Mouse (Mus musculus): ENCODE measurements at regions not wholly inside any gene's neighbourhood (a gene's known extent, or its start where the extent isn't known, plus 50 kb on each side); places are given as distances from the start of the nearest gene placed in this dataset.
A peak's percentile ranks its signal among the peaks of the same experiment; 100 is the strongest.

DNA sequence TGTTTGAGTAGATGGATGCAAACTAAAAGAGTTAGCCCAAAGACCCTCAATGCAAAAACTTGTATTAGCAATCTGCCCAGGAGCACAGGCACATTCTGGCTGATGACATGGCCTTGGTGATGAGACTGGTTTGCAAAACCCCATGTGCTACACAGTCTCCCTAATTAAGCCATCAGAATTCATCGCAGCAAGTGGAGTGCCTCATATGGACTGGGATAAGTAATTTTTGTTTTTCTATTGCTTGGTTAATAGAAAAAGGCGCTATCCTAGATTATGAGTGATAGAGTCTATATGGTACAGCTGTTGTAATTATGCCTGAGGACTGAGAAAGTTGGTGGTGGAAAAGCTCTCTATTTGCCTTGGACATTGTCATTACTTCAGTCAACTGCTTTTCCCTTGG is 155.2 kb upstream of the Robo1 start:
- no peaks in the 10 kb centered on the region for H3K9me3 ChIP-seq (ENCODE audit: control insufficient read depth, low read length)
- no peak for ATAC-seq (ENCODE audit: low read depth)

DNA sequence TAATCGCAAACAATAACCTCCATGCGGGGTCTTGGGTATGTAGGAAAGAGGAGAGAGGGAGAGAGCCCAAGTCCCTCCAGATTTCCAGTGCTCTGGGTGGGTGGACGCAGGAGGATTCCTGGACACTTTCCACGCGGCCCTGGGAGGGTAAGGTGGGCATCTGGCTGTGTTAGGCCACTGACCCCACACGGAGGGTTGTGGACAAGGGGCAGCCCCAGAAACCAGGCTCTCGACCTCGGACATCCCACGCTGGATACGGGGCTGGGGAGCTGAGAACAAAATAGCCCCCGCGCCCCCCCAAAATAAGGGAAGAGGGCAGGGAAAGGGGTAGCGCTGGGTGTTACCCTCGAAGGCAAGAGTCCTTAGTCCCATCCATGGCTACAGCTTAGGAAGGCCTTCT is 150.2 kb upstream of the Robo1 start:
- H3K9ac ChIP-seq (ENCODE audit: low read length): no peak overlapping the region

More for the DNA sequence above, 155.2 kb upstream of the Robo1 start:
- H3K36me3 ChIP-seq (ENCODE audit: control insufficient read depth, insufficient read depth, low read length): no peaks in the 10 kb centered on the region
- H3K4me1 ChIP-seq (replicated peaks; ENCODE audit: control insufficient read depth, insufficient read depth, low read length): no peaks in the 10 kb centered on the region
- 86% methylated on average over 2 of the region's 2 CpGs for WGBS
- no peak overlapping the region for H3K4me3 ChIP-seq (ENCODE audit: low read length)
- no peak overlapping the region for H3K27ac ChIP-seq (ENCODE audit: low read length)
- H3K9ac ChIP-seq (ENCODE audit: low read length): no peak overlapping the region
- no peak overlapping the region for H3K4me2 ChIP-seq (ENCODE audit: low read depth, low read length)
- H3K27me3 ChIP-seq (ENCODE audit: control insufficient read depth, insufficient read depth, low read depth, low read length): no peaks in the 10 kb centered on the region

DNA sequence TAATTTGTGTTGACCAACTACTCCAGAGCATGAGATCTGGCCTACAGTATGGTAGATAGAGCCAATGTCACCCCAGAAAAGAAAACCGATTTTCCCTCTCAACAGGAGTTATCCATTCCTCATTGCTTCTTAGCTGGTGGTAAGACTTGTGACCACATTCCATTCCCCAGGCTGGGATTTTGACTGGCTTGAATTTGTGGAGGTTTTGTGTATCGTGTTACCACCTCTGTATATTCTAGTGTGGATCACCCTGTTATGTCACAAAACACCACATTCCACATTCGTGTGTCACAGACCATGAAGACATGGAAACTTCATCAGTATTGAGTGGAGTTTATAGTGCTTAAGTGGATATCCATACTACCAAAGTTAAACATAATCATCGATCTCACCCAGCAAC is 148.7 kb upstream of the Robo1 start:
- Histone ChIP-seq H3K4me2 (ENCODE audit: low read depth, low read length) (no peak overlapping the region), H3K36me3 (ENCODE audit: control insufficient read depth, insufficient read depth, low read length) (no peaks in the 10 kb centered on the region), H3K9me3 (ENCODE audit: control insufficient read depth, low read length) (no peaks in the 10 kb centered on the region), H3K27me3 (ENCODE audit: control insufficient read depth, insufficient read depth, low read depth, low read length) (no peaks in the 10 kb centered on the region), H3K27ac (ENCODE audit: low read length) (no peak overlapping the region), H3K4me3 (ENCODE audit: low read length) (no peak overlapping the region), H3K9ac (ENCODE audit: low read length) (no peak overlapping the region), H3K4me1 (replicated peaks; ENCODE audit: control insufficient read depth, insufficient read depth, low read length) (no peaks in the 10 kb centered on the region)
- 74% methylated on average over 4 of the region's 4 CpGs for WGBS
- no peak for ATAC-seq (ENCODE audit: low read depth)

More for the DNA sequence above, 150.2 kb upstream of the Robo1 start:
- Histone ChIP-seq H3K27ac (ENCODE audit: low read length) (no peak overlapping the region), H3K4me3 (ENCODE audit: low read length) (no peak overlapping the region), H3K27me3 (ENCODE audit: control insufficient read depth, insufficient read depth, low read depth, low read length) (no peaks in the 10 kb centered on the region), H3K9me3 (ENCODE audit: control insufficient read depth, low read length) (no peaks in the 10 kb centered on the region), H3K4me1 (replicated peaks; ENCODE audit: control insufficient read depth, insufficient read depth, low read length) (no peaks in the 10 kb centered on the region), H3K36me3 (ENCODE audit: control insufficient read depth, insufficient read depth, low read length) (no peaks in the 10 kb centered on the region), H3K4me2 (ENCODE audit: low read depth, low read length) (no peak overlapping the region)
- WGBS: 87% methylated on average over 14 of the region's 14 CpGs
- ATAC-seq (ENCODE audit: low read depth): no peak

DNA sequence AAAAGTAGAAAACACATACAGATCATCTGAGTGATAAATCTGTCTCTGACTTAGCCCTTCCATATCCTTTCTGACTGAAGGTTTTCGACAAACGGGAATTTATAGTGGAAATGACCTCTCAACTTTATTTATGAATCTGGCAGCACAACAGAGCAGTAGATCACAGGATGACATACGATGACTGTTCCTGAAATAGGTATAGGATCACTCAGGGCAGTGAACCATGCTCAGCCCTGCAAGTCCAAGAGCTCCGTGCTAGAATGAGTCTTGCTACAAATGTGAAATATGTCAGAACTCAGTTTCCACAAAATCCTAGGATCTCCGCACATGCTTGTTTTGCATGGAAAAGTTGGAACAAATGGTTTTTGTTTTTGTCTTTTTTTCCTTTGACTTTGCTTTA is 132.4 kb upstream of the Robo1 start:
- no peak overlapping the region for H3K27ac ChIP-seq (ENCODE audit: low read length)
- H3K36me3 ChIP-seq (ENCODE audit: control insufficient read depth, insufficient read depth, low read length): no peaks in the 10 kb centered on the region
- no peaks in the 10 kb centered on the region for H3K27me3 ChIP-seq (ENCODE audit: control insufficient read depth, insufficient read depth, low read depth, low read length)
- H3K9me3 ChIP-seq (ENCODE audit: control insufficient read depth, low read length): no peaks in the 10 kb centered on the region
- no peaks in the 10 kb centered on the region for H3K4me1 ChIP-seq (replicated peaks; ENCODE audit: control insufficient read depth, insufficient read depth, low read length)
- H3K4me3 ChIP-seq (ENCODE audit: low read length): no peak overlapping the region
- no peak overlapping the region for H3K9ac ChIP-seq (ENCODE audit: low read length)
- 67% methylated on average over 5 of the region's 5 CpGs for WGBS
- no peak overlapping the region for H3K4me2 ChIP-seq (ENCODE audit: low read depth, low read length)
- ATAC-seq (ENCODE audit: low read depth): no peak

DNA sequence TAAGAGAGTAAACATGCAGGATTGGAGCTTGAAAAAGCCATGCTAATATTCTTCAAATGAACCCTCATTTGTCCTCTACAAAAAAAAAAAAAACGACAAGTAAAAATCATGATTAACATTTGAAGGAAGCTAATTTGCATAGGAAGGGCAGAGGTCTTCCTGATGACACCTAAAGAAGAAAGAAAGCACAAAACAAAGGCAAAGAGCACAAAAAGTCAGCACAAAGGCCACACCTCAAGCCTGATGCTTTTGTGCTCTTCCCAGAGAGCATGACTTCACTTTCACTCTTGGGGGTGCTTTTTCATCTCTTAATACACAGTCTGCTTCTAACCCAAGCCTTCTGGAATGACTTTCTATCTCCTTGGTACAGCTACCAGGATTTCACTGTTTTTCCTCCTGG is 113.8 kb upstream of the Robo1 start:
- Histone ChIP-seq H3K36me3 (ENCODE audit: control insufficient read depth, insufficient read depth, low read length) (no peaks in the 10 kb centered on the region), H3K9me3 (ENCODE audit: control insufficient read depth, low read length) (no peaks in the 10 kb centered on the region), H3K27ac (ENCODE audit: low read length) (no peak overlapping the region), H3K4me3 (ENCODE audit: low read length) (no peak overlapping the region), H3K4me1 (replicated peaks; ENCODE audit: control insufficient read depth, insufficient read depth, low read length) (no peaks in the 10 kb centered on the region), H3K4me2 (ENCODE audit: low read depth, low read length) (no peak overlapping the region), H3K9ac (ENCODE audit: low read length) (no peak overlapping the region), H3K27me3 (ENCODE audit: control insufficient read depth, insufficient read depth, low read depth, low read length) (no peaks in the 10 kb centered on the region)
- WGBS: 8% methylated on average over 1 of the region's 1 CpGs
- no peak for ATAC-seq (ENCODE audit: low read depth)

DNA sequence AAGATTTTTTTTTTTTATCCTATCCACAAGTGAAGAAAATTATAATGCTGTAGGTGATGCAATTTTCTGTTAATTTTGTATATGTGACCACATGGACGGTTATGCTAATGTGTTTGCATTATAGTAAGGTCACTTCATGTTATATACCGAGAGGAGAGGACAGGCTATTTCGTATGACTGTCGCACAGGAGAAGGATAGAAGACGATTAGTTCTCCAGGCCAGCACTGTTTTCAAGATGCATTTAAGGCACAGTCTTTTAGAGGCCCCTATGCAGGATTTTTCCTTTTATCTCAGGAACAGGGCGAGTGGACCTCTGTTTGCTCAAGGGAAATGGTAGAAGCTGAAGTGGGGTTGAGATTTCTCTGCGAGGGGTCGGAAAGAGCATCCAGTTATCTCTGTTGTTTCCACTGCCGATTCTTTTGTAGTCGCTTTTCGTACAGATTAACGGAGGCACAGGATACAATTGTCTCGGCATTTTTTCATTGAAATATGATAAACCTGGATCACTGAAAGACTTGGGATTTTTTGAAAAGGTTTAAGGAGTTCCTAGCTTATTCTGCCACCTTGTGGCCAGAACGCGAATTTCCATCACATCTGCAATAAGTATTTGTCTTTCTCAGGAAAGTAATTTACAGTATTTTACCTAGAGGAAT is 92.6 kb upstream of the Robo1 start:
- 0 out of 2 replicates have a peak overlapping the region, but pooled peaks have one; percentile 30 for H3K9ac ChIP-seq (ENCODE audit: low read length)
- H3K27me3 ChIP-seq (ENCODE audit: control insufficient read depth, insufficient read depth, low read depth, low read length): no peaks in the 10 kb centered on the region
- 0 out of 2 replicates have a peak, but pooled peaks have one; percentile 23 for ATAC-seq (ENCODE audit: low read depth)
- H3K9me3 ChIP-seq (ENCODE audit: control insufficient read depth, low read length): no peaks in the 10 kb centered on the region
- 26% methylated on average over 15 of the region's 15 CpGs for WGBS
- peak overlapping the region; percentile 56 for H3K4me2 ChIP-seq (ENCODE audit: low read depth, low read length)
- peak overlapping the region; percentile 32 for H3K4me3 ChIP-seq (ENCODE audit: low read length)
- H3K27ac ChIP-seq (ENCODE audit: low read length): no peak overlapping the region
- H3K4me1 ChIP-seq (replicated peaks; ENCODE audit: control insufficient read depth, insufficient read depth, low read length): 0 out of 2 replicates have a peak, but pooled peaks cover 2% of the 10 kb centered on the region
- no peaks in the 10 kb centered on the region for H3K36me3 ChIP-seq (ENCODE audit: control insufficient read depth, insufficient read depth, low read length)

DNA sequence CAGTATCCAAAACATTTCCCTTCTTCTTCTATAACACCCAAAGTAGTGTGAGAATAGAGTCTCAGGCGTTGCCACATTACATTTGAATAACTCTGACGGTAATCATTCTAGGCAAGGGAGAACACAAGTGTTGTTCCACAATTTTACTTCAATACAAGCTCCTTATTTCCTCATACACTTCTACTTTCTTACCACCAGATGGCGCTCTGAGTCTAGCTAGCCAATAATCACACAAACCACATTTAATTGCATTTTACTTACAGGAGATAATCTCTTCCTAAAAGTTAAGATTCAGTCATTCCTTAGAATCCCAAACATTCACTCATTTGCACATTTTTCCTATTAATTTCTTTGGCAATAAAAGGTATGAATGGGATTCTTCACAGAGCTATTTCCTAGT is 90.1 kb upstream of the Robo1 start:
- Histone ChIP-seq H3K4me2 (ENCODE audit: low read depth, low read length) (peak overlapping the region; percentile 15; the same call in 1 of the 2 replicates), H3K36me3 (ENCODE audit: control insufficient read depth, insufficient read depth, low read length) (no peaks in the 10 kb centered on the region), H3K27me3 (ENCODE audit: control insufficient read depth, insufficient read depth, low read depth, low read length) (no peaks in the 10 kb centered on the region), H3K4me3 (ENCODE audit: low read length) (no peak overlapping the region), H3K9ac (ENCODE audit: low read length) (no peak overlapping the region), H3K9me3 (ENCODE audit: control insufficient read depth, low read length) (no peaks in the 10 kb centered on the region), H3K27ac (ENCODE audit: low read length) (no peak overlapping the region), H3K4me1 (replicated peaks; ENCODE audit: control insufficient read depth, insufficient read depth, low read length) (peaks cover 7% of the 10 kb centered on the region; the same call in 1 of the 2 replicates)
- WGBS: 3% methylated on average over 3 of the region's 3 CpGs
- ATAC-seq (ENCODE audit: low read depth): no peak

DNA sequence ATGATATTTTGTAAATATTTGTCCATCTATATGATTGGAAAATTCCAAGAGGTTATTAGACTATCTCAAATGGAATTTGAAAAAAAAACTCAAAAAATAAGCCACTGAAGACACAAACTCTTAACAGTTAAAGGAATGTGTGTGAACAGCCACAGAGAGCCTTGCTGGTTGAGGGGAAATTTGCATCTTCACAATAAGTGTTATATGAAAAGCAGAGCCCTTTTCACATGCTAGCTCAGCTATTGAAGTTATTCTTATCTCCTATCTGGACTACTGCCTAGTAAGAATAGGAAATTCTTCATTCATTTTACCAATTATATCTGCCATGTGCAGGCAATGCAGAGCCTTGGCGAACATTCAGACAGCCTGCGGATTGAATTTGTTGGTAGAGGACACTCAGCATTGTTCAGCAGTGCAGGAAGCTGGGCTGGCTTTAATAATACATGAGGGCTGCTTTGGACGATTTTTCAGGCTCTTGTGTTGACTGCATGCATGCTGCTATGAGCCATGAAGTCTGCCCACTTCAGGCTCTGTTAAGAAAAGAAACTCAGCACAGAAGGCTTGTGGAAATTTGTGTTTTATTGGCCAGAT is 86.1 kb upstream of the Robo1 start:
- Histone ChIP-seq H3K36me3 (ENCODE audit: control insufficient read depth, insufficient read depth, low read length) (no peaks in the 10 kb centered on the region), H3K4me2 (ENCODE audit: low read depth, low read length) (no peak overlapping the region), H3K9ac (ENCODE audit: low read length) (no peak overlapping the region), H3K27me3 (ENCODE audit: control insufficient read depth, insufficient read depth, low read depth, low read length) (no peaks in the 10 kb centered on the region), H3K4me1 (replicated peaks; ENCODE audit: control insufficient read depth, insufficient read depth, low read length) (peaks cover 7% of the 10 kb centered on the region; the same call in 1 of the 2 replicates), H3K27ac (ENCODE audit: low read length) (no peak overlapping the region), H3K4me3 (ENCODE audit: low read length) (no peak overlapping the region), H3K9me3 (ENCODE audit: control insufficient read depth, low read length) (no peaks in the 10 kb centered on the region)
- peak; percentile 52 for ATAC-seq (ENCODE audit: low read depth)
- 15% methylated on average over 3 of the region's 3 CpGs for WGBS

DNA sequence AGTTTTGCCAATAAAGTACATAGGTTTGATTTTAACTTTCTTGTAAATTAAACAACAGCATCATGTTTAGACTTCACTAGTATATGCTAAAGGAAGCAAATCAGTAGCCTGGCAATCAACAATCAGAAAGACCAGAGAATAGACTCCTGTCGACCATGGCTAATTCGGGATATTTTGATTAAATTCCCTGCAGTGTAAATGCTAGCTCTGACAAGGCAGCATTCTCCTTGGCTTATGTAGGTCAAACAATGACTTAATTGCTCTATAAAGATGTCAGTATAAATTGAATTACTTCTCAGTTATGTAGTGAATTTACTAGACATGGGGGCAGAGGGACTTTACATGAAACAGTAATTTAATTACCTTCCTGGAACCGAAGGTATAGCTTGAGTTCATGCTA is 84.2 kb upstream of the Robo1 start:
- Histone ChIP-seq H3K9ac (ENCODE audit: low read length) (no peak overlapping the region), H3K27ac (ENCODE audit: low read length) (no peak overlapping the region), H3K4me2 (ENCODE audit: low read depth, low read length) (no peak overlapping the region)

More for the DNA sequence above, 84.2 kb upstream of the Robo1 start:
- ATAC-seq (ENCODE audit: low read depth): no peak
- Histone ChIP-seq H3K9me3 (ENCODE audit: control insufficient read depth, low read length) (no peaks in the 10 kb centered on the region), H3K4me3 (ENCODE audit: low read length) (no peak overlapping the region), H3K27me3 (ENCODE audit: control insufficient read depth, insufficient read depth, low read depth, low read length) (no peaks in the 10 kb centered on the region), H3K4me1 (replicated peaks; ENCODE audit: control insufficient read depth, insufficient read depth, low read length) (peaks cover 4% of the 10 kb centered on the region; the same call in 1 of the 2 replicates), H3K36me3 (ENCODE audit: control insufficient read depth, insufficient read depth, low read length) (no peaks in the 10 kb centered on the region)
- 76% methylated on average over 3 of the region's 3 CpGs for WGBS
